Mouse (Mus musculus) spleen, postnatal 4 days (tissue): ENCODE measurements at regions not wholly inside any gene's neighbourhood (a gene's known extent, or its start where the extent isn't known, plus 50 kb on each side); places are given as distances from the start of the nearest gene placed in this dataset.

ENCODE experiments used
- DNase-seq, 2 experiments: peaks; one replicate each; pipeline ENCODE4 v3.0.0; 2022; ENCODE audit warnings: low spot score in 2 of 2

DNA sequence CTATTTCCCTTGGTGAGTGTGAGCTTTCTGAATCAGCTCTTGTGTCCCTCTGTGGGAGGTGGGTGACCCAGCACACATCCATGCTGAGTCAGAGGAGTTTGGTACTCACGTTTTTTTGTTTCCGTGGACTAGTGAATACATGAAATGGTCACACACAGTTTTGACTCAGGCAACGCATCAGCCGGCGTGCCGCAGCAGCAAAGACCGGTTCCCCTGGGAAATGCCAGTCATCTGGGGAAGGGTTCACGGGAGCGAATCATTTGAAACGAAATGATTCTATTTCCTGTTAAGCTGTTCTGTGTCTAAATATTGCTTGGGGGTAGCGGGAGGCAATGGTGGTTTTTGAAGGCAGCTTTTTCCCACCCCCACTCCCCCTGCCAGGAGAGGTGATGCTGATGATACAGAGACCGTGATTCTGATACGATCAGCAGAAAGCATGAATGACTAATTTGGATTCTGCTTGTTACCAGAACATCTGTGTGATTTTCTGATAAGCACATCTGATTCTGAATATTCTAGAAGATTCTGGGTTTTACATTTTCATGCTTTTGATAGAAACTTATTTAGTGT, 223.5 kb downstream of the Klf5 start:
- DNase-seq, result no peak

DNA sequence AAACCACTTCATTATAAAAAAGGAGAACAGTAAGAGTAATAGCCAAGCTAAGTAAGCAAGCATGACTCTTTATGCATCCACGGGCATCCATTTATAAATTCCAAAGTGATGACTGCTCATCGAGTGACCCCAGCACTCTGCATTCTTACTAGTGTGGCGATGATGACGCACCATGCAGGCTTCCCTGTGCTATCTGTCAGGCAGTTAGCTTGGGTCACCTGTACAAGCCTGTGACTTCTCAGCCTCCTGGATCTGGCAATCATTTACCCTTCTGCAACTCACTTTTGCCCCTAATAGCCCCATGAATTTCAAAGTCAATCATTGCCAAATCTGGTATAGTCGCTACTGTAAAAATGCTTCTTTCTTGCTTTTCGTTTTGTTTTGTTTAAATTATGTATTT, 237.3 kb downstream of the Klf5 start:
- no peak for DNase-seq

DNA sequence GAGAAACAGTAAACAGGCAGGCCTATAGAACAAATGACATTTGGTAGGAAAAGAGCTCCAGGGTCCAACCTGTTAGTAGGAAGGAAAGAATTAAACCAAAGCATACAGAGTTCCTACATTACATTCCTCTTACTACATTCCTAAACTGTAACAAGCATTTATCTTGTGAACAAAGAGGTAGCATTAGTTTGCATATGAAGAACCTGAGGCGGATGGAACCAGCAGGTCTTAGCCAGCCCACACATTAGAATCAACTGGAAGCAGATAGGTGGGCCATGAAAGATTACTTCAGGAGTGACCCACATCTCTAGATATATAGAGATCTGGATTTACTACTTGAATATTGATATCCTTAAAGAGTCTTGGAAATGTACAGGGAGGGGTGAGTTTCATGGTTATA, 238.8 kb downstream of the Klf5 start:
- DNase-seq, result no peak

DNA sequence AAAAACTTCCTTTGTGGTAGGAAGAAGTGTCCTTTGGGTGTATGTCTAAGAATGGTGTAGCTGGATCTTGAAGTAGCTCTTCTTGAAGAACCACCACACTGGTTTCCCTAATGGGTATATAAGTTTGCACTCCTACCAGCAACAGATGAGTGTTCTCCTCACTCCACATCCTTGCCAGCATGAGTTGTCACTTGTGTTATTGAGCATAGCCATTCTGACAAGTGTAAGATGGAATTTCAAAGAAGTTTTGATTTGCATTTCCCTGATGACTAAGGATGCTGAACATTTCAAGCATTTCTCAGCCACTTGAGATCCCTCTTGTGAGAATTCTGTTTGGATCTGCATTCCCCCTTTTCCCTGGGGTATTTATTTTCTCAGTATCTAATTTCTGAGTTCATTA, 243.2 kb downstream of the Klf5 start:
- no peak for DNase-seq

DNA sequence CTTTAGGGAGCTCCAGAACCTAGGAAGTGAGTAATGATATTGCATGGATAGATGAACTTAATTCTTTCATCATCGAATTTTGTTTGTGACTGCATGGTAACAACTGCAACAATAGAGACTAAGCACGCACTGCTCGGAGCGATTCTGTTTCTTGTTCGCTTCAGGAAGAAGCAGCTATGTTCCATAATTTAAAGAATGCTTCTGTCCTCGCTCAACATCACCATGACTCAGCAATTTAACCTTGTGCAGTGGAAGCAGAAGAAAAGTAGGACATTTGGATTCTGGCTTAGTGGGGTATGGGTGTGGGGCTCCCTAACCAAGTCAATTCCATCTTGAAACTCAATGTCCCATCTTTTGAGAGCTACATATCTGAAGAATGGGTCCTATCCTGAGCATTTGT, 249.4 kb downstream of the Klf5 start:
- no peak for DNase-seq

DNA sequence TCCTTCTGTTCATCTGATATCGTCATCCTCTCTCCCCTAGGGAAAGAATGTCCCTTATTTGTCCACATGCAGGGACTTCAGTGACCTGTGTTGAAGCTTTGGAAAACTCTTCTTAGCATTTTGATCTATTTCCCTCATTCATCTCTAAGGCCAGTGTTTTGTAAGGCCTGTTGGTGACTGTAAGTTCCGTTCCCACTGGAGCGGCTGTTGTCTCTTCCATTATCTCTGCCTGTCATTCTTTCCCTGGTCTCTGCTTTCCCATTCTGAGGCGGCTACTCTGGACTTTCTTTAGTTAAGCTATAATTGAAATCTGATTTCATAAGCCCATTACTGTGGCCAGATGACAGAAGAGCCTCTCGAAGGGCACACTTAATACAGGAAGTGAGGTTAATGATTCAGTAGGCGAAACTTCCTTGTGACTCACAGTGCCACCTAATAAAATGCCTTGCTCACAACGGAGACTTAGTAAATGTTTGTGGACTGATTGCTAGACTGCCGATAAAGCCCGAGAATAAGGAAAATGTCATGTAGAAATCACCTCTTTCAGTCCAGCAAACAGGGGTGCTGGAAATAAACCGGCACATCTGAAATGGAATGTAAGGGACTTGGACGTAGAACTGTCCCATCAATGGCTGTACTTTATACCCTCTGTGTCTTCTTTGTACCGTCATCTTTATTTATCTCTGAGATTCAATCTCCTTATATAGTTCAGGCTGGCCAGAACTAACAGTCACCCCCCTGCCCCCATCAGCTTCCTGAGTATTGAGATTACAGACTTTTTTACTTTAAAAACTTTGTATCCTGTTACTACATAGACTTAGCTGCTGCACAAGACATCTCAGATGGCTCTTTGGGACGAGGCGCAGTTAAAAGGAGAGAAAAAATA, 250.1 kb downstream of the Klf5 start:
- DNase-seq, result no peak

DNA sequence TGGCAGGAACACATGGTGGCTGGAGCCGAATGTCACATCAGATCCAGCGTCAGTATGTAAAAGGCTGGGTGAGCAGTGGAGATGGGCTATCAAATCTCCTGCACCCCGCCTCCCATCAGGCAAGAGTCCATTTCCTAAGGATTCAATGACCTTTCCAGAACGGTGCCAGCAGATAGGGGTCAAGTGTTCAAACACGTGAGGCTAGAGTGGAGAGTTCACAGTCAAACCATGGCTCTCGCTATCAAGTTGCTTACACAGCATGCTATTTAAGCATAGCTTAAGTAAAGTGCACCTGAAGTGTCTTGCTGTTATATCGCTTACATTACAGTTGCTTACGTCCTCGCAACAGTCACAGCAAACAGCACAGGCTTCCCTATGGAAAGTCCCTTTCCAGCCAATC, 265.5 kb downstream of the Klf5 start:
- DNase-seq, result no peak

DNA sequence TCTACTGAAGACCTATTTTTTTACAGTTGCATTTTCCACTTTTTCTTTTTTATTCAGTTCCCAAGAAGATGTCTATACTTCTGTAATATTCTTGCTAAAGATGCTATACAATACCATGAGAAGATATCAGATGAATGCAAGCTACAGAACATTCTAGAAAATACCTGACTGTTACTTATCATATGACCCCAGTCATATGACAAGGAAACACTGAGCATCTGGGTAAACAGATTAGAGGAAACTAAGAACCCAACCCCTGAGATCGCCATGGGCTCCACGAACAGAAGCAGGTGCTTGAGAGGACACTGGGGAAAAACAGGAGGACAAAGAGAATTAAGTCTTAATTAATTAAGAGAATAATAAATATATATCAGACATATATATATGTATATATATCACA, 275.7 kb downstream of the Klf5 start:
- no peak for DNase-seq

DNA sequence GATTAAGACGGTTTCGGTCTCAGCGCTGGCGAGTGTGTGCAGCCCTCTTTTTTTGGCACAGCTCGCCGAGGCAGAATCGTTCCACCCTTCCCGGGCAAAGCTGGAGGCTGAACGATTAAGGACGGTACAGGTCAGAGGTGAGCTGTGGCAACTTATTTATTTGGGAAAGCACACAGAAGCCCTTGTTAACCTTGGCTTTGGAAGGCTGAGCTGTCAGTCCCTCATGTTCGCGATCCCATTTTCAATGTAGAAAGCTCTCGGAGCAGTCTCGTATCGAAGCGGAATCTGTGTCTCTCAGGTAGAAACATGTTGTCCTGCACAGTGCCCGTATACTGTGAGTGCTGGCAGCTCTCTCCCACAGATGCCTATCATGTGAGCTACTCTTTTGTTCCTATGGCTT, 280.2 kb downstream of the Klf5 start:
- no peak for DNase-seq

DNA sequence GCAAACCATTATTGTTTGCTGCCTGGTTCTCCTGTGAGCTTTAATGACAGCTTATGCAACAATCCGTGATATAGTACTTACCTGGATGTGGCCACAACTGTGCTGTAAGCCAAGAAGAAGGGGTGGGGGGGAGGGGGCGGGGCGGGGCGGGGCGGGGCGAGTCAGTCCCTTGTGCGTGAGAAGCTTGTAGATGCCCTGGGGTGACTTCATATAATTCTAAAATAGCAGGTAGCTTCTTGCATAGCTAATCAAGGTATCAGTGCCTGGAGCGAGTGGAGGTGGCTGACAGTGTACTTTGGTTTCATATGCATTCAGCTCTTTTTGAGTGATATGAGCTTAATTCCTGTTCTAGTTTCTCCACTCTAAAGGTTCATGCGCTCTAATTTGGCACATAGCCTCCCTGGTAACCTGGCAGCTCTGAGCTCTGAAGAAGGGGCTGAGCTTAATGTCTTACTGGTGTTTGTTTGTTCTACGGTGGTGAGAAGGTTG, 280.8 kb downstream of the Klf5 start:
- no peak for DNase-seq

DNA sequence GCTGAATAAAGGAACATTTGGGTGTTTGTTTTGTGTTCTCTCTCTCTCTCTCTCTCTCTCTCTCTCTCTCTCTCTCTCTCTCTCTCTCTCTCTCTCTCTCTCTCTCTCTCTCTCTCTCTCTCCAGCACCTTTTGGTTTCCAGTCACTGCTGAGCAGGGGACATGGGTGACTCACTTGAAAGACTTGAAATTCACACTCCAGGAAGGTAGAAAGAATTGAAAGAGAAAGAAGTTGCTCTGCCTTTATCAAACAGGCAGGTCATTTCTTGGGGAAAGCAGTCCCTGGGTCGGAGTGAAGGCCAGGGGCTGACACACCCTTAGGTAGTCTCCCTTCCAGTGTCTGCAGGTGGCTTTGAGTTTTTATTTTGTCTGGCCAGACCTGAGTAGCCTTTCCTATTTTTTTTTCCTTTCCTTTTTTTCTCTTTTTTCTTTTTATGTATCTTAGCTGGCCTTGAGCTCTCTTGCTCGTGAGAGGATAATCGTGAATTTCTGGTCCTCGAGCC, 281.3 kb downstream of the Klf5 start:
- DNase-seq, result no peak

DNA sequence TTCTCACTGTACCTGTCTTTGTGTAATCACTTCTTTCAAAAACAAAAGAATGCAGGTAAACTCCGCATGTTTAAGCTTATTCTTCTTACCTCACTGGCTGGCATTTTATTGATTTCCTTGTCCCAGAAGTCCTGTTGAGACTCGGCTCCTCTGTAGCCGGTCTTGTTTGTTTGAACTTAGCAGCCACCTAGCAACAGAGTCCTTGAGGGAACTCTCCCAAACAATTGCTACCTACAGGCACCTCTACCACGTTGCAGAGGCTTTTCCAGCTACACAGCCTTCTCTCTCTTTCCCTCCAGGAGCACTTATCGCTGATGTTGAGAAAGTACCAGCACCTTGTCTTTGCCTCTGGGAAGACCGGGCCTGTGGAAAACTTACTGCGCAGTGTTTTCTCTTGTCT, 285.7 kb downstream of the Klf5 start:
- no peak for DNase-seq

DNA sequence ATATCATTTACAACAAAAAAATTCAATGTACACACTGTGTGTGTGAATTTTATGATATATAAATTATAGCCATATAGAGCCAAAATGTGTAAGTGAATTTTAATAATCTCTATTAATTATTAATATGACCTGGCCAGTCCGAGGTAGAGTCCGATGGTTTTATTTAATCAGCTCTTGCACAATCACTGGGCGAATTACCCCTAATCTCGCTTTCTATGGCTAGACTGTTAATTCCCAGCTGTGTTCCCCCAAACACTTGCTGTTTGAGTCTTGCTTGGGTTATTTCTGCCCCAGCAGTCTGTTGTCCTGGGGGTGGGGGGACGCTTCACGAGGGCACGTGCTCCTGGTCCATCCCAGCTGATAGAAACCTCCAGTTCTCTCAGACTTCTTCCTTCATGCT, 287.5 kb downstream of the Klf5 start:
- DNase-seq, result no peak

DNA sequence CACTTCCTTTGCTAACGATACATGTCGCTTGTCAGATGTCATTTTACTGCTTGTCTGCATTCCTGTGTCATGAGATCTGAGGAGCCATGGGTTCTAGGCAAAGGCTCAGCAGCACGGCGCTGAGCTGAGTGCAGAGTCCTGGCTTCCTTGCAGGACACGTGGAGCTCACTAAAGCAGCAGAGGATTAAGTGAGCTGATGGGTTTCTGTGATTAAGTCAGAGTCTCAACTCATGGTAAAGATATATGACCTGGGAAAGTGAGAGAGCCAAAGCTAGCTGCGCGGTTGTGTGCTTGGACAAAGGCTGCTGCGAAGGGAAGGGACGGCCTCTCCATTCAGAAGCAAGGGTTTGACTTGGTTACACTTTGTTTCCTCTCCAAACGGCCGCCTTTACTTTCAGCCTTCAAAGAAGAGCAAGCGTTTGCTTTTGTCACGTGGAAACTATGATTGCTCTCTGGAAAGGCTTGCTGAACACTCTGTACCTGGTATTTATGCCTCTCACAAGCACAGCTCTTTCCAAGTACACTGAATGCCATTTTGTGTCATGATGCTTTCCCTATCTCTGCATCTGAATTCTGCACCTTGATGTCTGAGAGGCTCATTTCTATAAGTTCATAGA, 292.5 kb downstream of the Klf5 start:
- no peak for DNase-seq

DNA sequence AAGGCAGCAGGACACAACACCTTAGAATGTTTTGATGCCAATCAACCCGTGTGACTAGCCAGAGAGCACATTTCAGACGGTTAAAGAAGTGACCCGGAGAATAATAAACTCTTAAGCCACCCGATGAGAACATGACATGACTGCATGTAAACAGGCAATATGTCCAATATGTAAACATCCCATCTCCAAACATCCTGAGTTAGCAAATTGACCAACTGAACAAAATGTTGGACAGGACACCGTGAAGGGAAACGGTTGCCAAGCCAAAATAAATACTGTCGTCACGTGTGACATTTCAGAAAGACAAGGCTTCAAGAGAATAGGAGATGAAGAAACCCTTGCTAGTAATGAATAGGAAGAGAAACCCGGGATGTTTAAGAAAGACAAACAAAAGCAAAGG, 294.4 kb downstream of the Klf5 start:
- DNase-seq, result no peak

DNA sequence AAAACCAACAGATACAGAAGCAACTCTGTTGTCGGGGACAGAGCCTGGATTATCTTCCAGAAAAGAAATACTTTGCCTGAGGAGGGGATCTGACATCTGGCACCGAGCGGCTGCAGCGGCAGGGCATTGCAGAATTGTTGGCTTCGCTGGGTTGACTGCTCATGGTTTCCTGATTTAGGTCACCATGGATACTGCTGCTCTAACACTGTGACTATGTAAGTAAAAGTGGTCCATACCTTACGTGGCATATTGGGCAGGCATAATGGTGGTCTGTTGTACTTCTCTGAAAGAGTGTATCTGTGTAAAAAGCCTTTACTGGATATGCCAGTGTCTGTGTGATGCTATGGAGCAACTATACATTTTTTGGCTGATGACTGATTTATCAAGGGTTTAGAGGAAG, 295.4 kb downstream of the Klf5 start:
- no peak for DNase-seq

DNA sequence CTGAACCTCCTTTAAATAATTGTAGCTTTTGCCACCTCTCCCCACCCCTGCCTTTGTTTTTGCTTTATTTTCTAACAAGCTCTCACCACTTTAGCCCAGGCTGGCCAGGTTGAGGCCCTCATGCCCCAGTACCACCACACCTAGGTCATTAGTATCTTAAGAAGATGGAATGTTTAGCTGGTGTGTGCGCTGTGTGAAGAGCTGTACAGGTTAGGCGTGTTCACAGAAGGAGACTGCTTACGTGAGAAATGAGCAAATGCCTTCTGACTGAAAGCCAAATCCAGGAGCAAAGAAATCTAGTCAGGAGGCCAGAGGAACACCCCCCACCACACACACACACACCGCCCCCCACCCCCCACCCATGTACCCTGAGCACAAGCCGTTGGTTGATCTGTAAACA, 303.4 kb downstream of the Klf5 start:
- no peak for DNase-seq

DNA sequence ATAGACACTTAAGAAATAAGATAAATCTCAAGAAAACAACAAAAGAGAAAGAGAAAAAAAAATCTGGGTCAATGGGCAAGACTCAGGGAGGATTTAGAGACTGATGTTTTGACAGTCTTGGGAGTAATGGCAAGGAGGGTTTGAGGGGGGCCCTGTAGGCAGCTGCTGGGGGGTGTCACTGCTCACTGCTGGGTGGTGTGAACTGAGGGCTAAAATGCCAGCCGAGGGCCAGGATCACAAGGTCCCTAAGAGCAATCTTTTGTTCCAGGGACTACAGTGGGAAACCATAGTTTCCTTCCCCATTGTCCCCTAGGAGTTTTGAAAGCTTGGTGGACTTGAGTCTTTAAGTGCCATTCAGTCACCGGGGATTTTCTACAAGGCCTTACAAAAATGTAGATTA, 304.8 kb downstream of the Klf5 start:
- no peak for DNase-seq

DNA sequence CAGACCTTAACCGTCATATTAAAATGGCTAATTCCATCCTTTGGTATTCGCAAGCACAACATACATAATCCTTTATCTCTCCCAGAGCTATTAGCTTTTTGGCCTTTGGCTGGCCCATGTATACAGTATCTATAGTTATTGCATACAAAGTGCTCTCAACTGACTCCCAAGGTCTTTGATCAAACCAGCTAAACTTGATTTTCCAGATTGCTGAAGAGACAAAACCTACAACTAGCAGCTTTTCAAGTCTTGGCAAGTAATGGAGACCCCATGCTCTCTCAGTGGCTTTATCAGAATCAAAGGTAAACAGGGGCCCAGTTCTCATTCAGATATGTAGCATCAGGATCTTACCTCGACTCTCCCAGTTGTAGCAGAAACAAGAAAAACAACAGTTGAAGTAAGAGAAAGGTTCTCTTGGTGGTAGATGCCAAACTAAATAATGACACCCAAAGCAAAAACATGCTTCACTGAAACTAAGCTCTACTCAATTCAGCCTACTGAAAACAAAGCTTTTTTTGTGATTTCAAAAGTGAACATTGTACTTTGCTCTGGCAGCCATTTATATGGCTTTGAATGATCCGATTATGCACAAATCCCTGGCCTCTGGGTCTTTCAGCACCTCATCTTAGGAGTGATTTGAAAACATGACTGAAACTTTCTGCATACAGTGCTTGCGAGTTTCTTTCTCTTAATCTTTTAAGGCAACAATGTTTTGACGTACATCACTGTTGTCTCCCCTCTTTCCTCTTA, 307.0 kb downstream of the Klf5 start:
- no peak for DNase-seq

DNA sequence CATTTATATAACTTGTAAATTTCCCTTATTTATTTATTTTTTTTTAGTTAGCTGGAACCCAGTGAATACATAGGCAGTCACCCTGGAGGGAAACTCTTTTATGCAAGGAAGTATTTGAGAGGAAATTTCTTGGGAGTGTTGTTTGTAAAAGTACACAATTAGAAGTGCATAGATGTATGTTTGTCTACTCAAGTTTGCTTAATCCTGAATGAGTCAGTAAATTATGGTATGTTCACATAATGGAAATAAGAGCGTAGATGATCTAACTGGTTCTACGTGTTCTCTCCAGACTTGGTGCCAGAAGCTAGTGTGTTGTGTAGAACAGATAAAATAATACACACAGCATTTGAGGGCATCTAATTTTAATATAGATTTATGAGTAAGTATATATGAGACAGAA, 310.5 kb downstream of the Klf5 start:
- no peak for DNase-seq

DNA sequence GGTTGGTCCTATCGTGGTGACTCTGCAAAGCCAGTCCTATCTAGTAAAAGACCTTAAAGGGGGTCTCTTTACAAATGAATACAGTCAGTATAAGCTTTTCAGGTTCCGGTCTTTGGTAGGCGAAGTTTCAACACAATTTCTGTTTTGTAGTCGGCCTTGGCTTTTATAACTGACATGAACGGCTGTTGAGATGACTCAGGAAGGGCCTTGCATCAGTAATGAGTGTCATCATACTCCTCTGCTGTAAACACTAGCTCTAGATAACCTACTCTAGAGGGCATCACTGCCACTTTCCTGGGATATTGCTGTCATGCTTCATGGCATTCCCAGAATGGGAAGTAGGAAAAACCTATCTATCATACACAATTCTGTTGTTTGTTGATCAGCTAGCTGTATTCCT, 312.9 kb downstream of the Klf5 start:
- DNase-seq, result no peak

DNA sequence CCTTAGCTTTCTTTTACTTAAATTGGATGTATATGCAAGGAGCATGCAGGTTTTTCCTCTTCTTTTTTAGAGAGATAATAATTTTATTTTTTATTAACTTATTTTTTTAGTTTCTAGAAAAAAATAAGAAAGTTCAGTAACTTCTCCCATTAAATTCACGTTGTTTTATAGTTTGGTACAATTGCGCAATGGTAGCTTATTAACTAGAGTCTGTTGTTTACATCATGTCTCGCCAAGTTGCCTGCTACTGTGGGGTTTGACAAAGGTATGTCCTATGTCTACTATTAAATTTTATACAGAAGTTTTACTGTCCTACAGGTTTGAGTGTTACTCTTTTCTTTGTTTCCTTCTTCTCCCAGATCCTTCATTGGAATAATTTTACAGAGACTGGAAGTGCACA, 313.6 kb downstream of the Klf5 start:
- no peak for DNase-seq
